Mouse (Mus musculus) embryonic facial prominence, embryonic 14.5 days (tissue): ENCODE measurements around the gene Dlx3. TPM values are rescaled to one million over a fixed set of nuclear protein-coding genes. Genes with fewer than 3 reads are reported as not detected.

ENCODE experiments used
- ATAC-seq: fragments of 200-750 bp; cut with Nextera tagmentation; 2 replicates; pipeline ENCODE4 v1.8.0; 2017; ENCODE audit warnings: low read depth, moderate number of reproducible peaks, moderate TSS enrichment
- DNase-seq: peaks from one replicate; pipeline ENCODE4 v3.0.0-alpha.2; 2015; ENCODE audit warnings: low spot score
- H3K27ac ChIP-seq: fragments of 300-500 bp; sonication (generic); replicated peaks from 2 replicates; pipeline ENCODE4 v1.5.1; 2014; ENCODE audit warnings: low read depth, mild to moderate bottlenecking, low read length, moderate library complexity
- H3K27me3 ChIP-seq: fragments of 300-500 bp; sonication (generic); replicated peaks from 2 replicates; pipeline ENCODE4 v1.6.1; 2014; ENCODE audit warnings: low read length; ENCODE audit not compliant: control insufficient read depth, insufficient read depth
- H3K36me3 ChIP-seq: fragments of 300-500 bp; sonication (generic); 2 replicates; pipeline ENCODE4 v1.6.1; 2014; ENCODE audit warnings: low read length, mixed read lengths; ENCODE audit not compliant: control insufficient read depth, insufficient read depth
- H3K4me1 ChIP-seq: fragments of 300-500 bp; sonication (generic); 2 replicates; pipeline ENCODE4 v1.6.1; 2014; ENCODE audit warnings: antibody characterized with exemption, low read length; ENCODE audit not compliant: control insufficient read depth, insufficient read depth
- H3K4me2 ChIP-seq: fragments of 300-500 bp; sonication (generic); 2 replicates; pipeline ENCODE4 v1.6.1; 2014; ENCODE audit warnings: low read depth, mild to moderate bottlenecking, low read length, moderate library complexity, mixed read lengths
- H3K4me3 ChIP-seq: fragments of 300-500 bp; sonication (generic); 2 replicates; pipeline ENCODE4 v1.5.1; 2014; ENCODE audit warnings: low read depth, mild to moderate bottlenecking, low read length
- H3K9ac ChIP-seq: fragments of 300-500 bp; sonication (generic); 2 replicates; pipeline ENCODE4 v1.6.1; 2014; ENCODE audit warnings: low read depth, mild to moderate bottlenecking, low read length, moderate library complexity, mixed read lengths
- H3K9me3 ChIP-seq: fragments of 300-500 bp; sonication (generic); 2 replicates; pipeline ENCODE4 v1.6.1; 2016; ENCODE audit warnings: low read length; ENCODE audit not compliant: control insufficient read depth
- WGBS: fragments of 180-500 bp; shearing (Covaris S2); extraction: QIAGEN DNeasy Blood & Tissue Kit; methylation state at CpG from one replicate; pipeline ENCODE4 v1.1.7; 2014; 5-methylcytosine and 5-hydroxymethylcytosine counted together
- polyA plus RNA-seq: library from polyadenylated mRNA; unstranded; fragments of >200 nt; fragmentation: Nextera tagmentation; extraction: Ambion mirVana; gene quantifications from 2 replicates; pipeline ENCODE4 v1.2.1, GENCODE M21; 2014

The Dlx3 gene
- polyA plus RNA-seq, 1 experiment from 2014 or later: 20.2 TPM

- 4% methylated on average over 33 of the region's 33 CpGs for WGBS
- H3K4me1 ChIP-seq: peaks cover 6% of the 10 kb centered on the region
- no peak overlapping the region for H3K9ac ChIP-seq
- H3K36me3 ChIP-seq: no peaks in the 10 kb centered on the region
- no peaks in the 10 kb centered on the region for H3K9me3 ChIP-seq
- DNase-seq (no peak), ATAC-seq (no peak)
- H3K4me3 ChIP-seq: peak overlapping the region; percentile 14
- H3K27me3 ChIP-seq: peaks cover 74% of the 10 kb centered on the region
- H3K4me2 ChIP-seq: peak overlapping the region; percentile 41
- H3K27ac ChIP-seq: no peak overlapping the region
Observed at GRCm38 (mm10) chr11:95150269-95151049, 30.5 kb downstream of the Dlx3 start.

- Histone ChIP-seq H3K9ac (no peak overlapping the region), H3K27ac (no peak overlapping the region), H3K4me2 (no peak overlapping the region), H3K4me3 (no peak overlapping the region), H3K4me1 (peaks cover 6% of the 10 kb centered on the region; the same call in 1 of the 2 replicates), H3K9me3 (no peaks in the 10 kb centered on the region), H3K27me3 (peaks cover 48% of the 10 kb centered on the region), H3K36me3 (no peaks in the 10 kb centered on the region)
- DNase-seq (no peak), ATAC-seq (no peak)
- 24% methylated on average over 5 of the region's 5 CpGs for WGBS
Observed at GRCm38 (mm10) chr11:95153116-95153515, 33.2 kb downstream of the Dlx3 start.

- Histone ChIP-seq H3K4me3 (no peak overlapping the region), H3K4me2 (no peak overlapping the region), H3K4me1 (peaks cover 6% of the 10 kb centered on the region; the same call in 1 of the 2 replicates), H3K9ac (no peak overlapping the region), H3K27ac (no peak overlapping the region), H3K27me3 (peaks cover 43% of the 10 kb centered on the region), H3K9me3 (no peaks in the 10 kb centered on the region), H3K36me3 (no peaks in the 10 kb centered on the region)
- 75% methylated on average over 5 of the region's 5 CpGs for WGBS
- DNase-seq: no peak
- no peak for ATAC-seq
Observed at GRCm38 (mm10) chr11:95153681-95154080, 33.8 kb downstream of the Dlx3 start.

GRCm38 (mm10) chr11:95155511-95155910, 35.6 kb downstream of the Dlx3 start:
- no peak overlapping the region for H3K27ac ChIP-seq
- 84% methylated on average over 2 of the region's 2 CpGs for WGBS

GRCm38 (mm10) chr11:95157356-95157755, 37.4 kb downstream of the Dlx3 start:
- Histone ChIP-seq H3K9me3 (no peaks in the 10 kb centered on the region), H3K4me3 (no peak overlapping the region), H3K9ac (no peak overlapping the region), H3K4me2 (no peak overlapping the region), H3K36me3 (no peaks in the 10 kb centered on the region), H3K4me1 (no peaks in the 10 kb centered on the region), H3K27ac (no peak overlapping the region), H3K27me3 (peaks cover 8% of the 10 kb centered on the region)
- DNase-seq (no peak), ATAC-seq (no peak)
- 56% methylated on average over 5 of the region's 5 CpGs for WGBS

More at GRCm38 (mm10) chr11:95155511-95155910, 35.6 kb downstream of the Dlx3 start:
- no peak overlapping the region for H3K4me2 ChIP-seq
- H3K27me3 ChIP-seq: peaks cover 26% of the 10 kb centered on the region
- H3K9ac ChIP-seq: no peak overlapping the region
- no peak for ATAC-seq
- H3K4me1 ChIP-seq: peaks cover 2% of the 10 kb centered on the region; the same call in 1 of the 2 replicates
- no peak overlapping the region for H3K4me3 ChIP-seq
- no peaks in the 10 kb centered on the region for H3K9me3 ChIP-seq
- DNase-seq: no peak
- H3K36me3 ChIP-seq: no peaks in the 10 kb centered on the region

- H3K9ac ChIP-seq: no peak overlapping the region
- 79% methylated on average over 4 of the region's 5 CpGs for WGBS
- DNase-seq (no peak), ATAC-seq (0 out of 2 replicates have a peak, but pooled peaks have one; percentile 18)
- H3K4me2 ChIP-seq: no peak overlapping the region
- no peaks in the 10 kb centered on the region for H3K36me3 ChIP-seq
- H3K4me1 ChIP-seq: no peaks in the 10 kb centered on the region
- H3K9me3 ChIP-seq: no peaks in the 10 kb centered on the region
- peaks cover 4% of the 10 kb centered on the region for H3K27me3 ChIP-seq
- no peak overlapping the region for H3K4me3 ChIP-seq
- no peak overlapping the region for H3K27ac ChIP-seq
Observed at GRCm38 (mm10) chr11:95157872-95158271, 38.0 kb downstream of the Dlx3 start.

- Histone ChIP-seq H3K4me3 (no peak overlapping the region), H3K9me3 (no peaks in the 10 kb centered on the region), H3K4me2 (no peak overlapping the region), H3K9ac (no peak overlapping the region), H3K27ac (no peak overlapping the region), H3K27me3 (no peaks in the 10 kb centered on the region), H3K36me3 (no peaks in the 10 kb centered on the region), H3K4me1 (no peaks in the 10 kb centered on the region)
- no peak for DNase-seq
- no peak for ATAC-seq
- WGBS: 85% methylated on average over 8 of the region's 8 CpGs
Observed at GRCm38 (mm10) chr11:95159763-95160371, 39.9 kb downstream of the Dlx3 start.

GRCm38 (mm10) chr11:95160693-95161092, 40.8 kb downstream of the Dlx3 start:
- Histone ChIP-seq H3K4me3 (no peak overlapping the region), H3K9ac (no peak overlapping the region), H3K9me3 (no peaks in the 10 kb centered on the region), H3K36me3 (no peaks in the 10 kb centered on the region), H3K27ac (no peak overlapping the region), H3K4me1 (no peaks in the 10 kb centered on the region), H3K27me3 (no peaks in the 10 kb centered on the region), H3K4me2 (no peak overlapping the region)
- 57% methylated on average over 7 of the region's 7 CpGs for WGBS
- DNase-seq (no peak), ATAC-seq (no peak)
